Comparison of ENCODE assay signal across 41 mouse cellular contexts in genomic region chr5:90760844-90761243, GRCm38 (mm10). TPM values are rescaled to one million over a fixed set of nuclear protein-coding genes. Genes with fewer than 3 reads are reported as not detected.
"Had no signal": no experiment of that assay in that cellular context is flagged by ENCODE, and none has a peak within 500 bp of the region (broad histone marks: within the 10 kb centered on the region; RNA-seq: fewer than 3 reads in every experiment).

No protein-coding gene starts in this region.

- H3K36me3 ChIP-seq: heart, embryonic 13.5 days; heart, embryonic 15.5 days; hindbrain, embryonic 13.5 days; hindbrain, embryonic 15.5 days; kidney, embryonic 15.5 days; limb, embryonic 13.5 days; limb, embryonic 15.5 days; liver, embryonic 12.5 days had no signal

- H3K9ac ChIP-seq: heart, embryonic 13.5 days; heart, embryonic 15.5 days; hindbrain, embryonic 13.5 days; hindbrain, embryonic 15.5 days; kidney, embryonic 15.5 days; limb, embryonic 13.5 days; limb, embryonic 15.5 days; liver, embryonic 12.5 days; liver, embryonic 14.5 days had no signal

- H3K9me3 ChIP-seq: heart, embryonic 13.5 days; heart, embryonic 15.5 days; hindbrain, embryonic 13.5 days; hindbrain, embryonic 15.5 days; kidney, embryonic 15.5 days; limb, embryonic 13.5 days; limb, embryonic 15.5 days; liver, embryonic 12.5 days had no signal

- H3K27ac ChIP-seq: gastrocnemius, adult 2 months; heart, adult 2 months; heart, embryonic 13.5 days; heart, embryonic 15.5 days; hindbrain, embryonic 13.5 days; hindbrain, embryonic 15.5 days; hindbrain, postnatal 0 days; kidney, embryonic 15.5 days; kidney, postnatal 0 days; limb, embryonic 13.5 days; limb, embryonic 15.5 days; liver, embryonic 12.5 days; liver, embryonic 14.5 days had no signal

- ATAC-seq: hindbrain, postnatal 0 days; liver, embryonic 12.5 days had no signal

- DNase-seq: gastrocnemius, adult 2 months; gastrocnemius, postnatal 10 days; gastrocnemius, postnatal 25 days; heart, adult 11 months; heart, adult 2 months; heart, postnatal 14 days; heart, postnatal 36 days; kidney, adult 11 months; kidney, adult 2 months; kidney, adult 9 months; kidney, postnatal 14 days; kidney, postnatal 36 days; layer of hippocampus, adult 9-11 months; layer of hippocampus, postnatal 36 days; left cerebral cortex, postnatal 4 days had no signal

- H3K4me3 ChIP-seq: gastrocnemius, adult 2 months; heart, adult 2 months; heart, embryonic 13.5 days; heart, embryonic 15.5 days; hindbrain, embryonic 13.5 days; hindbrain, embryonic 15.5 days; kidney, embryonic 15.5 days; limb, embryonic 13.5 days; limb, embryonic 15.5 days; liver, embryonic 12.5 days had no signal

RNA-seq across cellular contexts. Expression of gene Cxcl5, which starts 1.7 kb away (rescaled TPM):
- total RNA-seq: gastrocnemius, adult 2 months; gastrocnemius, postnatal 10 days; gastrocnemius, postnatal 25 days; hematopoietic stem cell, adult 5-6 weeks; hindbrain, postnatal 0 days; layer of hippocampus, postnatal 36 days; left cerebral cortex, postnatal 10 days; left cerebral cortex, postnatal 25 days; left cerebral cortex, postnatal 4 days had no signal
- polyA plus RNA-seq: heart, embryonic 15.5 days; kidney, adult 2 months; kidney, embryonic 15.5 days had no signal

RNA-seq across cellular contexts. Expression of gene Ppbp, which starts 7.5 kb away (rescaled TPM):
- total RNA-seq: layer of hippocampus, postnatal 14 days; layer of hippocampus, postnatal 36 days; left cerebral cortex, postnatal 10 days had no signal

RNA-seq across cellular contexts. Expression of gene Cxcl3, which starts 25.1 kb away (rescaled TPM):
- total RNA-seq: gastrocnemius, adult 2 months; gastrocnemius, postnatal 10 days; gastrocnemius, postnatal 25 days; gastrocnemius, postnatal 4 days; heart, adult 2 months; heart, postnatal 14 days; heart, postnatal 36 days; hematopoietic stem cell, adult 5-6 weeks; hindbrain, postnatal 0 days; layer of hippocampus, adult 8-10 months; layer of hippocampus, postnatal 14 days; layer of hippocampus, postnatal 36 days; left cerebral cortex, adult 8-10 months; left cerebral cortex, postnatal 10 days; left cerebral cortex, postnatal 25 days; left cerebral cortex, postnatal 4 days; liver, adult 2 months had no signal
- polyA plus RNA-seq: frontal cortex, adult 2 months; heart, adult 2 months; heart, embryonic 11.5 days; heart, embryonic 13.5 days; heart, embryonic 15.5 days; heart, postnatal 0 days; hindbrain, embryonic 13.5 days; intestine, embryonic 14.5 days; kidney, adult 2 months; kidney, embryonic 15.5 days; large intestine, adult 2 months; liver, adult 2 months; liver, embryonic 12.5 days had no signal

RNA-seq across cellular contexts. Expression of gene Cxcl15, which starts 33.5 kb away (rescaled TPM):
- total RNA-seq: gastrocnemius, adult 2 months; gastrocnemius, postnatal 10 days; gastrocnemius, postnatal 25 days; gastrocnemius, postnatal 4 days; heart, adult 2 months; heart, postnatal 36 days; hematopoietic stem cell, adult 5-6 weeks; hindbrain, postnatal 0 days; layer of hippocampus, adult 18-20 months; layer of hippocampus, adult 8-10 months; layer of hippocampus, postnatal 14 days; layer of hippocampus, postnatal 36 days; left cerebral cortex, adult 8-10 months; left cerebral cortex, postnatal 10 days; left cerebral cortex, postnatal 25 days; left cerebral cortex, postnatal 4 days; liver, adult 2 months had no signal
- polyA plus RNA-seq: frontal cortex, adult 2 months; hindbrain, embryonic 13.5 days; hindbrain, embryonic 15.5 days; hindbrain, postnatal 0 days; kidney, adult 2 months; large intestine, adult 2 months; limb, embryonic 11.5 days; liver, adult 2 months; liver, embryonic 12.5 days; liver, embryonic 14.5 days had no signal
